Mouse (Mus musculus) c-Kit-positive CD71-positive TER-119-positive erythroid progenitor cells, embryonic 14.5 days (primary cell): ENCODE results near the gene Rab7.
A peak's percentile ranks its signal among the peaks of the same experiment; 100 is the strongest.

ENCODE experiments used
- DNase-seq: peaks from one replicate; pipeline ENCODE4 v3.0.0-alpha.2; 2013; ENCODE audit warnings: low spot score

Gene Rab7

GRCm38 (mm10) chr6:88044577-88045405 is at the start of gene Rab7:
TSS of gene Rab7 (minus strand) at chr6:88045270.
- peak; percentile 91 for DNase-seq

- DNase-seq, result no peak
These were observed 43.9 kb upstream of the Rab7 start for GRCm38 (mm10) chr6:88088971-88089370.

GRCm38 (mm10) chr6:88084278-88085151 is 39.4 kb upstream of the Rab7 start, which contains the start of gene Rpn1:
TSS of gene Rpn1 (plus strand) at chr6:88084482.
- DNase-seq, result peak; percentile 95

GRCm38 (mm10) chr6:88083672-88084071 is 38.6 kb upstream of the Rab7 start:
- DNase-seq, result no peak

- DNase-seq, result no peak
These were observed 38.0 kb upstream of the Rab7 start for GRCm38 (mm10) chr6:88083095-88083494.

- DNase-seq, result peak; percentile 50
These were observed 31.0 kb upstream of the Rab7 start for GRCm38 (mm10) chr6:88075960-88076517.

GRCm38 (mm10) chr6:88074752-88075554 is 29.9 kb upstream of the Rab7 start:
- peak; percentile 92 for DNase-seq

- DNase-seq, result no peak
These were observed 26.1 kb upstream of the Rab7 start for GRCm38 (mm10) chr6:88071216-88071615.

- DNase-seq, result no peak
These were observed 25.4 kb upstream of the Rab7 start for GRCm38 (mm10) chr6:88070468-88070867.

- DNase-seq, result no peak
These were observed 23.7 kb upstream of the Rab7 start for GRCm38 (mm10) chr6:88068739-88069138.

GRCm38 (mm10) chr6:88067722-88068121 is 22.7 kb upstream of the Rab7 start:
- no peak for DNase-seq

GRCm38 (mm10) chr6:88065968-88066367 is 20.9 kb upstream of the Rab7 start:
- no peak for DNase-seq

- no peak for DNase-seq
These were observed 20.0 kb upstream of the Rab7 start for GRCm38 (mm10) chr6:88065116-88065515.

- no peak for DNase-seq
These were observed 19.1 kb upstream of the Rab7 start for GRCm38 (mm10) chr6:88064072-88064642.

- no peak for DNase-seq
These were observed 17.3 kb upstream of the Rab7 start for GRCm38 (mm10) chr6:88062398-88062797.

- DNase-seq, result no peak
These were observed 16.3 kb upstream of the Rab7 start for GRCm38 (mm10) chr6:88061406-88061805.

- DNase-seq, result no peak
These were observed 15.5 kb upstream of the Rab7 start for GRCm38 (mm10) chr6:88060602-88061001.

- no peak for DNase-seq
These were observed 14.8 kb upstream of the Rab7 start for GRCm38 (mm10) chr6:88059903-88060302.

GRCm38 (mm10) chr6:88056866-88057265 is 11.8 kb upstream of the Rab7 start:
- no peak for DNase-seq

GRCm38 (mm10) chr6:88055663-88056062 is 10.6 kb upstream of the Rab7 start:
- no peak for DNase-seq

- DNase-seq, result no peak
These were observed 9.2 kb upstream of the Rab7 start for GRCm38 (mm10) chr6:88054081-88054835.
